ENCODE assay signal across 18 mouse cellular contexts in the genomic region with DNA sequence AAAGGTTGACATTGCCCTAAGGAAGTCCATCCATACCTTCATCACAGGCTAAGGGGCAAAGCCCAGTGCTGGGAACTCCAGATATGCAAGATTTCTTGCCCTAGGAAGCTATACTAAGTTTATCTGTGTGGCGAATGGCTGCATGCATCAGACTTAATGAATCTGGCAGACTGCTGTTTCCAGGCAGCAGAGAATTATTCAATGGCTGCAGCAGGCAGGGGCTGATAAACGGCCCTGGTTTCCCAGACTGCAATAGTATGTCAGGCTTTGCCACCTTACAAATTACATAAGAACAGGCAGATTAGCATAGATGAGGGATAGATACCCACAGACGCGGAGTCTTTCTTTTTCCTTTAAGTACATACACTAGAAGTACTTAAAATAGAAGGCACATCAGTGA.
DNase-seq lines count a peak whose midpoint lies in the region; ATAC-seq and TF ChIP-seq lines count a peak whose summit lies in the region.
"Had no signal": no experiment of that assay in that cellular context is flagged by ENCODE, and none has a peak within 500 bp of the region (broad histone marks: within the 10 kb centered on the region; RNA-seq: fewer than 3 reads in every experiment).

No protein-coding gene starts in this region.

- 50% methylated on average over 4 of the region's 4 CpGs for WGBS in hindbrain, postnatal 0 days
- WGBS in hindbrain, embryonic 16.5 days = 42% methylated on average over 4 of the region's 4 CpGs
- WGBS in midbrain, embryonic 16.5 days = 51% methylated on average over 4 of the region's 4 CpGs

- H3K4me3 ChIP-seq in hindbrain, postnatal 0 days (ENCODE audit: low read length) = no peak overlapping the region
- no peak overlapping the region for H3K4me3 ChIP-seq in hindbrain, embryonic 16.5 days (ENCODE audit: low read length)
- H3K4me3 ChIP-seq in midbrain, embryonic 16.5 days (ENCODE audit: low read depth, low read length) = no peak overlapping the region
- H3K4me3 ChIP-seq: embryonic facial prominence, embryonic 12.5 days; heart, embryonic 10.5 days; left cerebral cortex, adult 2 months had no signal

- H3K9me3 ChIP-seq in hindbrain, postnatal 0 days (ENCODE audit: low read length) = no peaks in the 10 kb centered on the region
- no peaks in the 10 kb centered on the region for H3K9me3 ChIP-seq in hindbrain, embryonic 16.5 days (ENCODE audit: control insufficient read depth, low read length)
- no peaks in the 10 kb centered on the region for H3K9me3 ChIP-seq in midbrain, embryonic 16.5 days (replicated peaks; ENCODE audit: control insufficient read depth, low read length, poor library complexity, severe bottlenecking)
- H3K9me3 ChIP-seq: embryonic facial prominence, embryonic 12.5 days; heart, embryonic 10.5 days had no signal

- no peak overlapping the region for H3K4me2 ChIP-seq in hindbrain, postnatal 0 days (ENCODE audit: low read depth, low read length)
- no peak overlapping the region for H3K4me2 ChIP-seq in hindbrain, embryonic 16.5 days (ENCODE audit: low read length)
- H3K4me2 ChIP-seq in midbrain, embryonic 16.5 days (ENCODE audit: low read length) = no peak overlapping the region
- H3K4me2 ChIP-seq: embryonic facial prominence, embryonic 12.5 days had no signal

- H3K27ac ChIP-seq in hindbrain, postnatal 0 days = no peak overlapping the region
- H3K27ac ChIP-seq in hindbrain, embryonic 16.5 days (ENCODE audit: low read depth, low read length) = no peak overlapping the region
- 0 out of 2 replicates have a peak overlapping the region, but pooled peaks have one; percentile 2 for H3K27ac ChIP-seq in midbrain, embryonic 16.5 days (ENCODE audit: low read length)
- H3K27ac ChIP-seq: embryonic facial prominence, embryonic 12.5 days; heart, embryonic 10.5 days; left cerebral cortex, adult 2 months had no signal

- DNase-seq in hindbrain, postnatal 0 days (ENCODE audit: low spot score) = peak; percentile 20
- DNase-seq in right cerebral cortex, postnatal 10 days (ENCODE audit: low spot score in 2 of 2) = peak; percentile 20 to 23
- DNase-seq in right cerebral cortex, adult 18-20 months = no peak
- no peak for DNase-seq in kidney, postnatal 25 days
- no peak for DNase-seq in thymus, postnatal 14 days
- DNase-seq: adrenal gland, adult 8-10 months; cerebellum, adult 2 months; cerebellum, postnatal 25 days; kidney, postnatal 36 days; lung, postnatal 4 days; right cerebral cortex, postnatal 14 days had no signal

- TF ChIP-seq CTCF in hindbrain, postnatal 0 days (IDR thresholded peaks at IDR 0.05; ENCODE audit: low read depth) = no peak

- H3K9ac ChIP-seq in hindbrain, postnatal 0 days (replicated peaks; ENCODE audit: low read length) = no peak overlapping the region
- H3K9ac ChIP-seq in hindbrain, embryonic 16.5 days (ENCODE audit: low read depth, low read length) = no peak overlapping the region
- no peak overlapping the region for H3K9ac ChIP-seq in midbrain, embryonic 16.5 days (ENCODE audit: low read depth, low read length)
- H3K9ac ChIP-seq: embryonic facial prominence, embryonic 12.5 days had no signal

- H3K36me3 ChIP-seq in hindbrain, postnatal 0 days (ENCODE audit: insufficient read depth, low read length) = no peaks in the 10 kb centered on the region
- no peaks in the 10 kb centered on the region for H3K36me3 ChIP-seq in hindbrain, embryonic 16.5 days (ENCODE audit: control insufficient read depth, insufficient read depth, low read length)
- no peaks in the 10 kb centered on the region for H3K36me3 ChIP-seq in midbrain, embryonic 16.5 days (ENCODE audit: control insufficient read depth, insufficient read depth, low read length)
- H3K36me3 ChIP-seq: embryonic facial prominence, embryonic 12.5 days; heart, embryonic 10.5 days had no signal

- H3K4me1 ChIP-seq in hindbrain, postnatal 0 days (ENCODE audit: insufficient read depth, low read length) = no peaks in the 10 kb centered on the region
- no peaks in the 10 kb centered on the region for H3K4me1 ChIP-seq in hindbrain, embryonic 16.5 days (ENCODE audit: control insufficient read depth, insufficient read depth, low read depth, low read length)
- 0 out of 2 replicates have a peak, but pooled peaks cover 3% of the 10 kb centered on the region for H3K4me1 ChIP-seq in midbrain, embryonic 16.5 days (ENCODE audit: control insufficient read depth, insufficient read depth, low read length)
- H3K4me1 ChIP-seq: embryonic facial prominence, embryonic 12.5 days; heart, embryonic 10.5 days had no signal

- ATAC-seq in hindbrain, postnatal 0 days = no peak
- ATAC-seq in hindbrain, embryonic 16.5 days = no peak
- ATAC-seq in midbrain, embryonic 16.5 days = no peak
- ATAC-seq: activated CD4-positive, CD25-positive, alpha-beta regulatory T cell, adult 4 months; intestine, postnatal 0 days had no signal

- no peaks in the 10 kb centered on the region for H3K27me3 ChIP-seq in hindbrain, postnatal 0 days (ENCODE audit: insufficient read depth, low read length)
- no peaks in the 10 kb centered on the region for H3K27me3 ChIP-seq in hindbrain, embryonic 16.5 days (replicated peaks; ENCODE audit: control insufficient read depth, insufficient read depth, low read length)
- no peaks in the 10 kb centered on the region for H3K27me3 ChIP-seq in midbrain, embryonic 16.5 days (ENCODE audit: control insufficient read depth, insufficient read depth, low read depth, low read length)
- H3K27me3 ChIP-seq: embryonic facial prominence, embryonic 12.5 days had no signal

Comparison
In these comparisons a context has a peak if more than half of its experiments do, and no peak if none do; other contexts are left out.
1. DNase-seq: peak in hindbrain, postnatal 0 days (single experiment) and right cerebral cortex, postnatal 10 days (2 of 2); none in right cerebral cortex, adult 18-20 months (single experiment), kidney, postnatal 25 days (0 of 2) and thymus, postnatal 14 days (single experiment).